Mouse (Mus musculus): ENCODE data around the gene Usf3. TPM values are rescaled to one million over a fixed set of nuclear protein-coding genes. Genes with fewer than 3 reads are reported as not detected.

Usf3 gene
- total RNA-seq, 2 experiments from 2014 or later = 37.3 to 41.9 TPM

Other genes starting within 250 kb of the Usf3 start
- gene Qtrt2, start 246.4 kb upstream of the Usf3 start, total RNA-seq (2021) = 10 to 100 TPM; 15.2 to 16.7 TPM
- gene Zdhhc23, start 193.5 kb upstream of the Usf3 start, total RNA-seq (2021) = under 1 TPM; 0.08 to 0.20 TPM
- gene Gramd1c, start 109.9 kb upstream of the Usf3 start, total RNA-seq (2021) = 1 to 10 TPM; 1.9 to 2.6 TPM
- gene Atp6v1a, start 33.5 kb upstream of the Usf3 start, total RNA-seq (2021) = 10 to 100 TPM; 46.1 to 56.8 TPM
- gene Naa50, start 33.4 kb upstream of the Usf3 start, total RNA-seq (2021) = 100 to 1,000 TPM; 214 to 254 TPM
- gene Sidt1, start 159.9 kb downstream of the Usf3 start, total RNA-seq (2021) = under 1 TPM; 0.29 to 0.93 TPM
- gene Spice1, start 173.9 kb downstream of the Usf3 start, total RNA-seq (2021) = 10 to 100 TPM; 12.7 TPM
- under 1 TPM; 0.05 to 0.16 TPM for gene Cfap44, start 221.6 kb downstream of the Usf3 start, total RNA-seq (2021)